Mouse (Mus musculus) layer of hippocampus, adult 9-11 months (tissue): ENCODE results near the gene Pdrg1.
A peak's percentile ranks its signal among the peaks of the same experiment; 100 is the strongest.

Source experiments
- DNase-seq: peaks from one replicate; pipeline ENCODE4 v3.0.0; 2022

Gene Pdrg1

GRCm38 (mm10) chr2:153014758-153015593 is at the start of gene Pdrg1:
Pdrg1 (minus strand) TSS chr2:153015427.
- peak; percentile 93 for DNase-seq

GRCm38 (mm10) chr2:153064190-153064970 is 49.2 kb upstream of the Pdrg1 start:
- no peak for DNase-seq

- peak; percentile 23 for DNase-seq
Measured at GRCm38 (mm10) chr2:153063394-153063793, 48.2 kb upstream of the Pdrg1 start.

- DNase-seq: no peak
Measured at GRCm38 (mm10) chr2:153060216-153060615, 45.0 kb upstream of the Pdrg1 start.

GRCm38 (mm10) chr2:153058365-153058764 is 43.1 kb upstream of the Pdrg1 start:
- no peak for DNase-seq

GRCm38 (mm10) chr2:153055270-153055920 is 40.2 kb upstream of the Pdrg1 start:
- no peak for DNase-seq

- no peak for DNase-seq
Measured at GRCm38 (mm10) chr2:153053896-153054295, 38.7 kb upstream of the Pdrg1 start.

GRCm38 (mm10) chr2:153052700-153053351 is 37.6 kb upstream of the Pdrg1 start:
- no peak for DNase-seq

GRCm38 (mm10) chr2:153051537-153051936 is 36.3 kb upstream of the Pdrg1 start:
- no peak for DNase-seq

GRCm38 (mm10) chr2:153051095-153051494 is 35.9 kb upstream of the Pdrg1 start:
- DNase-seq: no peak

- no peak for DNase-seq
Measured at GRCm38 (mm10) chr2:153049997-153050358, 34.8 kb upstream of the Pdrg1 start.

- DNase-seq: peak; percentile 19
Measured at GRCm38 (mm10) chr2:153049288-153049996, 34.2 kb upstream of the Pdrg1 start.

- DNase-seq: peak; percentile 20
Measured at GRCm38 (mm10) chr2:153047828-153048465, 32.7 kb upstream of the Pdrg1 start.

- peak; percentile 8 for DNase-seq
Measured at GRCm38 (mm10) chr2:153045884-153046299, 30.7 kb upstream of the Pdrg1 start.

- no peak for DNase-seq
Measured at GRCm38 (mm10) chr2:153043886-153044285, 28.7 kb upstream of the Pdrg1 start.

- no peak for DNase-seq
Measured at GRCm38 (mm10) chr2:153036690-153037089, 21.5 kb upstream of the Pdrg1 start.

GRCm38 (mm10) chr2:153033545-153034230 is 18.5 kb upstream of the Pdrg1 start:
- no peak for DNase-seq

GRCm38 (mm10) chr2:153032973-153033372 is 17.7 kb upstream of the Pdrg1 start:
- DNase-seq: no peak

- DNase-seq: peak; percentile 7
Measured at GRCm38 (mm10) chr2:153032083-153032842, 17.0 kb upstream of the Pdrg1 start.
